Mouse (Mus musculus): Measurements from ENCODE around the gene Sox6. TPM values are rescaled to one million over a fixed set of nuclear protein-coding genes. Genes with fewer than 3 reads are reported as not detected.
"Not testable (repeated sequence)": the region's sequence is repeated elsewhere in the genome, so short reads cannot be mapped to it uniquely, and the experiment has no call there.

Sox6 gene
- total RNA-seq, 2 experiments from 2014 or later = 24.3 to 31.0 TPM

- no peak for DNase-seq (ENCODE audit: low spot score in 2 of 2)
- no peak for TF ChIP-seq CTCF (conservative IDR thresholded peaks at IDR 0.05)
- Histone ChIP-seq H3K27ac (peak overlapping the region; percentile 29; the same call in 1 of the 2 replicates), H3K4me3 (no peak overlapping the region; the same call in 1 of the 2 replicates)
Measured at GRCm38 (mm10) chr7:115624907-115625552, 413.6 kb downstream of the Sox6 start.

- TF ChIP-seq CTCF (conservative IDR thresholded peaks at IDR 0.05) = no peak
- H3K4me3 ChIP-seq = no peak overlapping the region
- peak overlapping the region; percentile 29; the same call in 1 of the 2 replicates for H3K27ac ChIP-seq
- DNase-seq (ENCODE audit: low spot score in 2 of 2) = no peak
Measured at GRCm38 (mm10) chr7:115624451-115624850, 414.1 kb downstream of the Sox6 start.

- H3K4me3 ChIP-seq = peak overlapping the region; percentile 42
- H3K27ac ChIP-seq = peak overlapping the region; percentile 12; the same call in 1 of the 2 replicates
- no peak for DNase-seq (ENCODE audit: low spot score in 2 of 2)
Measured at GRCm38 (mm10) chr7:115615697-115616237, 422.8 kb downstream of the Sox6 start.

GRCm38 (mm10) chr7:115607485-115607884, 431.1 kb downstream of the Sox6 start:
- Histone ChIP-seq H3K4me3 (no peak overlapping the region), H3K27ac (no peak overlapping the region)
- no peak for TF ChIP-seq CTCF (conservative IDR thresholded peaks at IDR 0.05)
- no peak for DNase-seq (ENCODE audit: low spot score in 2 of 2)

More at GRCm38 (mm10) chr7:115615697-115616237, 422.8 kb downstream of the Sox6 start:
- no peak for TF ChIP-seq CTCF (conservative IDR thresholded peaks at IDR 0.05)

- H3K4me3 ChIP-seq; H3K27ac ChIP-seq; DNase-seq (ENCODE audit: low spot score in 2 of 2): not testable (repeated sequence)
Measured at GRCm38 (mm10) chr7:115606125-115606524, 432.5 kb downstream of the Sox6 start.

GRCm38 (mm10) chr7:115604883-115605282, 433.7 kb downstream of the Sox6 start:
- TF ChIP-seq CTCF (conservative IDR thresholded peaks at IDR 0.05) = no peak
- Histone ChIP-seq H3K27ac (no peak overlapping the region), H3K4me3 (no peak overlapping the region)
- no peak for DNase-seq (ENCODE audit: low spot score in 2 of 2)

- no peak for TF ChIP-seq CTCF (conservative IDR thresholded peaks at IDR 0.05)
- Histone ChIP-seq H3K27ac (no peak overlapping the region), H3K4me3 (no peak overlapping the region)
- DNase-seq (ENCODE audit: low spot score in 2 of 2) = peak; percentile 3 to 15
Measured at GRCm38 (mm10) chr7:115597376-115597775, 441.2 kb downstream of the Sox6 start.

GRCm38 (mm10) chr7:115580461-115580860, 458.1 kb downstream of the Sox6 start:
- TF ChIP-seq CTCF (conservative IDR thresholded peaks at IDR 0.05) = no peak
- H3K27ac ChIP-seq = no peak overlapping the region
- no peak overlapping the region for H3K4me3 ChIP-seq
- no peak for DNase-seq (ENCODE audit: low spot score in 2 of 2)

- no peak overlapping the region for H3K4me3 ChIP-seq
- TF ChIP-seq CTCF (conservative IDR thresholded peaks at IDR 0.05) = no peak
- DNase-seq (ENCODE audit: low spot score in 2 of 2) = no peak
- H3K27ac ChIP-seq = no peak overlapping the region
Measured at GRCm38 (mm10) chr7:115579826-115580225, 458.8 kb downstream of the Sox6 start.

GRCm38 (mm10) chr7:115576387-115576786, 462.2 kb downstream of the Sox6 start:
- no peak overlapping the region for H3K27ac ChIP-seq
- no peak for TF ChIP-seq CTCF (conservative IDR thresholded peaks at IDR 0.05)
- H3K4me3 ChIP-seq = no peak overlapping the region
- no peak for DNase-seq (ENCODE audit: low spot score in 2 of 2)

GRCm38 (mm10) chr7:115574834-115575233, 463.8 kb downstream of the Sox6 start:
- TF ChIP-seq CTCF (conservative IDR thresholded peaks at IDR 0.05) = no peak
- H3K4me3 ChIP-seq = no peak overlapping the region
- no peak for DNase-seq (ENCODE audit: low spot score in 2 of 2)
- no peak overlapping the region for H3K27ac ChIP-seq

- Histone ChIP-seq H3K4me3 (no peak overlapping the region; the same call in 1 of the 2 replicates), H3K27ac (no peak overlapping the region)
- no peak for TF ChIP-seq CTCF (conservative IDR thresholded peaks at IDR 0.05)
- DNase-seq (ENCODE audit: low spot score in 2 of 2) = no peak
Measured at GRCm38 (mm10) chr7:115568821-115569240, 469.8 kb downstream of the Sox6 start.

- Histone ChIP-seq H3K4me3 (no peak overlapping the region), H3K27ac (no peak overlapping the region)
- no peak for DNase-seq (ENCODE audit: low spot score in 2 of 2)
- TF ChIP-seq CTCF (conservative IDR thresholded peaks at IDR 0.05) = no peak
Measured at GRCm38 (mm10) chr7:115568301-115568700, 470.3 kb downstream of the Sox6 start.

- TF ChIP-seq CTCF (conservative IDR thresholded peaks at IDR 0.05) = no peak
- DNase-seq (ENCODE audit: low spot score in 2 of 2) = no peak
- H3K27ac ChIP-seq = no peak overlapping the region
- H3K4me3 ChIP-seq = no peak overlapping the region
Measured at GRCm38 (mm10) chr7:115566818-115567217, 471.8 kb downstream of the Sox6 start.

All from layer of hippocampus, adult 2 months (tissue).